Mouse (Mus musculus): ENCODE measurements around the gene Lrrfip2. TPM values are rescaled to one million over a fixed set of nuclear protein-coding genes. Genes with fewer than 3 reads are reported as not detected.
A peak's percentile ranks its signal among the peaks of the same experiment; 100 is the strongest.

Gene Lrrfip2
- polyA plus RNA-seq, 1 experiment from 2014 or later, result 17.9 TPM

GRCm38 (mm10) chr9:111275156-111275555 is 157.8 kb downstream of the Lrrfip2 start:
- peak overlapping the region; percentile 82 for H3K4me2 ChIP-seq
- H3K27me3 ChIP-seq, result no peaks in the 10 kb centered on the region
- no peak overlapping the region for H3K27ac ChIP-seq (replicated peaks)
- H3K36me3 ChIP-seq (replicated peaks), result peaks cover 37% of the 10 kb centered on the region
- H3K4me1 ChIP-seq (replicated peaks), result peaks cover 46% of the 10 kb centered on the region
- no peak for ATAC-seq (ENCODE audit: insufficient read depth)
- peak overlapping the region; percentile 29 for H3K4me3 ChIP-seq (replicated peaks)
- 18% methylated on average over 1 of the region's 1 CpGs for whole genome bisulfite sequencing (ENCODE audit: insufficient replicate concordance)
- H3K9ac ChIP-seq, result no peak overlapping the region
- no peaks in the 10 kb centered on the region for H3K9me3 ChIP-seq (replicated peaks)

Other genes starting within 250 kb of the Lrrfip2 start
- gene Als2cl, start 237.7 kb upstream of the Lrrfip2 start, polyA plus RNA-seq (2015; fragmentation: Nextera tagmentation; extraction: Ambion mirVana), result 1.7 and 2.6 TPM in 2 replicates
- 1.8 and 2.5 TPM in 2 replicates for gene Tmie, start 237.5 kb upstream of the Lrrfip2 start, polyA plus RNA-seq (2015; fragmentation: Nextera tagmentation; extraction: Ambion mirVana)
- gene Fam240a, start 200.7 kb upstream of the Lrrfip2 start, polyA plus RNA-seq (2015; fragmentation: Nextera tagmentation; extraction: Ambion mirVana), result not detected in 2 replicates
- gene Tdgf1, start 171.4 kb upstream of the Lrrfip2 start, polyA plus RNA-seq (2015; fragmentation: Nextera tagmentation; extraction: Ambion mirVana), result not detected in 2 replicates
- gene Lrrc2, start 166.0 kb upstream of the Lrrfip2 start, polyA plus RNA-seq (2015; fragmentation: Nextera tagmentation; extraction: Ambion mirVana), result 0.07 and 0.25 TPM in 2 replicates
- gene Rtp3, start 127.0 kb upstream of the Lrrfip2 start, polyA plus RNA-seq (2015; fragmentation: Nextera tagmentation; extraction: Ambion mirVana), result 13.2 and 13.6 TPM in 2 replicates
- 139 and 168 TPM in 2 replicates for gene Ltf, start 98.3 kb upstream of the Lrrfip2 start, polyA plus RNA-seq (2015; fragmentation: Nextera tagmentation; extraction: Ambion mirVana)
- 15.1 and 15.7 TPM in 2 replicates for gene Ccrl2, start 60.1 kb upstream of the Lrrfip2 start, polyA plus RNA-seq (2015; fragmentation: Nextera tagmentation; extraction: Ambion mirVana)
- 21.4 and 23.6 TPM in 2 replicates for gene Mlh1, start 154.2 kb downstream of the Lrrfip2 start, polyA plus RNA-seq (2015; fragmentation: Nextera tagmentation; extraction: Ambion mirVana)
- gene Epm2aip1, start 154.3 kb downstream of the Lrrfip2 start, polyA plus RNA-seq (2015; fragmentation: Nextera tagmentation; extraction: Ambion mirVana), result 6.6 and 7.2 TPM in 2 replicates
- gene Trank1, start 194.1 kb downstream of the Lrrfip2 start, polyA plus RNA-seq (2015; fragmentation: Nextera tagmentation; extraction: Ambion mirVana), result 0.06 TPM in 1 of 2 replicates, not detected in the other

Measured in liver, embryonic 15.5 days (tissue).